Mouse (Mus musculus) liver, embryonic 16.5 days (tissue): Measurements from ENCODE around the gene Dhrs11. TPM values are rescaled to one million over a fixed set of nuclear protein-coding genes. Genes with fewer than 3 reads are reported as not detected.
"Not testable (repeated sequence)": the region's sequence is repeated elsewhere in the genome, so short reads cannot be mapped to it uniquely, and the experiment has no call there.

Experiments used
- ATAC-seq: fragments of 200-750 bp; cut with Nextera tagmentation; 2 replicates; pipeline ENCODE4 v1.8.0; 2017; ENCODE audit warnings: low read depth, mild to moderate bottlenecking, moderate number of reproducible peaks, moderate library complexity
- H3K27ac ChIP-seq: fragments of 300-500 bp; sonication (generic); 2 replicates; pipeline ENCODE4 v1.5.1; 2014; ENCODE audit warnings: mild to moderate bottlenecking, low read length
- H3K27me3 ChIP-seq: fragments of 300-500 bp; sonication (generic); 2 replicates; pipeline ENCODE4 v1.6.1; 2014; ENCODE audit warnings: low read depth, low read length, mixed read lengths; ENCODE audit not compliant: control insufficient read depth, insufficient read depth
- H3K36me3 ChIP-seq: fragments of 300-500 bp; sonication (generic); 2 replicates; pipeline ENCODE4 v1.6.1; 2014; ENCODE audit warnings: mild to moderate bottlenecking; ENCODE audit not compliant: control insufficient read depth, insufficient read depth
- H3K4me1 ChIP-seq: fragments of 300-500 bp; sonication (generic); 2 replicates; pipeline ENCODE4 v1.6.1; 2014; ENCODE audit warnings: low read depth, low read length, mixed read lengths; ENCODE audit not compliant: control insufficient read depth
- H3K4me2 ChIP-seq: fragments of 300-500 bp; sonication (generic); 2 replicates; pipeline ENCODE4 v1.6.1; 2014; ENCODE audit warnings: low read depth, low read length, mixed read lengths
- H3K4me3 ChIP-seq: fragments of 300-500 bp; sonication (generic); 2 replicates; pipeline ENCODE4 v1.5.1; 2014; ENCODE audit warnings: low read depth, mild to moderate bottlenecking, low read length
- H3K9ac ChIP-seq: fragments of 300-500 bp; sonication (generic); 2 replicates; pipeline ENCODE4 v1.6.1; 2014; ENCODE audit warnings: low read depth, low read length
- H3K9me3 ChIP-seq: fragments of 300-500 bp; sonication (generic); replicated peaks from 2 replicates; pipeline ENCODE4 v1.6.1; 2016; ENCODE audit warnings: low read length; ENCODE audit not compliant: control insufficient read depth
- WGBS: fragments of 180-500 bp; shearing (Covaris S2); extraction: QIAGEN DNeasy Blood & Tissue Kit; methylation state at CpG from one replicate; pipeline ENCODE4 v1.1.7; 2014; ENCODE audit not compliant: insufficient replicate concordance; 5-methylcytosine and 5-hydroxymethylcytosine counted together
- polyA plus RNA-seq: library from polyadenylated mRNA; unstranded; fragments of >200 nt; fragmentation: Nextera tagmentation; extraction: Ambion mirVana; gene quantifications from 2 replicates; pipeline ENCODE4 v1.2.1, GENCODE M21; 2015

Gene Dhrs11
- 231 and 247 TPM in 2 replicates for polyA plus RNA-seq

- WGBS, result under 1% methylated on average over 62 of the region's 62 CpGs
- peaks cover 41% of the 10 kb centered on the region for H3K36me3 ChIP-seq
- peak; percentile 93 for ATAC-seq
Measured at GRCm38 (mm10) chr11:84828516-84829399, at the start of gene Dhrs11. Dhrs11 (minus strand) TSS chr11:84828994.

GRCm38 (mm10) chr11:84876020-84876419 is 47.2 kb upstream of the Dhrs11 start:
- not testable (repeated sequence) for ATAC-seq
- H3K4me1 ChIP-seq, result peaks cover 26% of the 10 kb centered on the region

More at GRCm38 (mm10) chr11:84828516-84829399, at the start of gene Dhrs11:
- peak within 1 kb of the TSS; percentile 94 for H3K4me2 ChIP-seq
- H3K4me1 ChIP-seq, result peaks cover 27% of the 10 kb centered on the region
- H3K9me3 ChIP-seq, result no peaks in the 10 kb centered on the region
- H3K27me3 ChIP-seq, result no peaks in the 10 kb centered on the region
- H3K9ac ChIP-seq, result peak within 1 kb of the TSS; percentile 95
- H3K4me3 ChIP-seq, result peak within 1 kb of the TSS; percentile 89
- peak within 1 kb of the TSS; percentile 96 for H3K27ac ChIP-seq

GRCm38 (mm10) chr11:84873042-84873833 is 44.4 kb upstream of the Dhrs11 start:
- peak; percentile 44 for ATAC-seq
- Histone ChIP-seq H3K9ac (peak overlapping the region; percentile 60), H3K4me2 (peak overlapping the region; percentile 64), H3K27ac (peak overlapping the region; percentile 97), H3K36me3 (no peaks in the 10 kb centered on the region), H3K9me3 (no peaks in the 10 kb centered on the region), H3K4me1 (peaks cover 13% of the 10 kb centered on the region), H3K4me3 (peak overlapping the region; percentile 31), H3K27me3 (no peaks in the 10 kb centered on the region)
- WGBS, result 25% methylated on average over 1 of the region's 1 CpGs

More at GRCm38 (mm10) chr11:84876020-84876419, 47.2 kb upstream of the Dhrs11 start:
- H3K27ac ChIP-seq, H3K27me3 ChIP-seq, H3K9me3 ChIP-seq, H3K9ac ChIP-seq, H3K36me3 ChIP-seq, H3K4me3 ChIP-seq, H3K4me2 ChIP-seq: not testable (repeated sequence)
- no CpG with 5 or more reads among the region's 1 CpGs for WGBS

DNA sequence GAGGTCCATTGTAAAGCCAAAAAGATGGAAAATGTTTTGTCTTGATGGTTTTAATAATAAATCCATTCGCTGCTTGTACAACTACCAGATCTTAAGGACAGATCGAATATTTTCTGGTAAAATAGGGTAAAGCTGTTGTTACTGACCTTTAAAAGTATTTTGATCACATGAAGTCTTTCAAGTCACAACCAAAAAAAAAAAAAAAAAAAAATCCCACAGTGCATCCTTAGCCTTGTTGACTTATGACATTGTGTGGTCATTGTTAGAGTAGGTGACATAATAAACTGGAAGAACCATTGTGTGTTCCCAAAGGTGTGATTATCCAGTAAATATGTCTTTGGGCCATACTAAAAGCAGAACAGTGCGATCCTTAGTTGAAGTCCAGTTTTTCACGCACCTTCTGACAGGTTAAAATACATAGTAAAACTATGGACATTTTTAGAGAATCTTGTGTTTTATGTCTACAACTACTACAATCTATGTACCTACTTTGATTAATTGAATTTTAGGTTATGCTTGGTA is 42.8 kb upstream of the Dhrs11 start:
- peak overlapping the region; percentile 80 for H3K4me2 ChIP-seq
- H3K27ac ChIP-seq, result peak overlapping the region; percentile 100
- no peaks in the 10 kb centered on the region; the same call in 1 of the 2 replicates for H3K36me3 ChIP-seq
- peak overlapping the region; percentile 86 for H3K4me3 ChIP-seq
- no peak for ATAC-seq
- 41% methylated on average over 4 of the region's 4 CpGs for WGBS
- no peaks in the 10 kb centered on the region for H3K9me3 ChIP-seq
- peaks cover 21% of the 10 kb centered on the region for H3K4me1 ChIP-seq
- H3K9ac ChIP-seq, result peak overlapping the region; percentile 91
- H3K27me3 ChIP-seq, result no peaks in the 10 kb centered on the region

- no peaks in the 10 kb centered on the region; the same call in 1 of the 2 replicates for H3K36me3 ChIP-seq
- WGBS, result 0% methylated on average over 10 of the region's 10 CpGs
- H3K4me3 ChIP-seq, result peak overlapping the region; percentile 86
- peaks cover 25% of the 10 kb centered on the region for H3K4me1 ChIP-seq
- H3K27me3 ChIP-seq, result no peaks in the 10 kb centered on the region
- peak overlapping the region; percentile 100 for H3K27ac ChIP-seq
- peak; percentile 42 for ATAC-seq
- H3K4me2 ChIP-seq, result peak overlapping the region; percentile 80
- peak overlapping the region; percentile 91 for H3K9ac ChIP-seq
- no peaks in the 10 kb centered on the region for H3K9me3 ChIP-seq
Measured at GRCm38 (mm10) chr11:84871046-84871445, 42.3 kb upstream of the Dhrs11 start.

- under 1% methylated on average over 52 of the region's 62 CpGs for WGBS
- peak within 1 kb of the TSS; percentile 80 for H3K4me2 ChIP-seq
Measured at GRCm38 (mm10) chr11:84870337-84871043, 41.7 kb upstream of the Dhrs11 start, which contains the start of gene Ggnbp2. Ggnbp2 (minus strand) TSS chr11:84870817.

DNA sequence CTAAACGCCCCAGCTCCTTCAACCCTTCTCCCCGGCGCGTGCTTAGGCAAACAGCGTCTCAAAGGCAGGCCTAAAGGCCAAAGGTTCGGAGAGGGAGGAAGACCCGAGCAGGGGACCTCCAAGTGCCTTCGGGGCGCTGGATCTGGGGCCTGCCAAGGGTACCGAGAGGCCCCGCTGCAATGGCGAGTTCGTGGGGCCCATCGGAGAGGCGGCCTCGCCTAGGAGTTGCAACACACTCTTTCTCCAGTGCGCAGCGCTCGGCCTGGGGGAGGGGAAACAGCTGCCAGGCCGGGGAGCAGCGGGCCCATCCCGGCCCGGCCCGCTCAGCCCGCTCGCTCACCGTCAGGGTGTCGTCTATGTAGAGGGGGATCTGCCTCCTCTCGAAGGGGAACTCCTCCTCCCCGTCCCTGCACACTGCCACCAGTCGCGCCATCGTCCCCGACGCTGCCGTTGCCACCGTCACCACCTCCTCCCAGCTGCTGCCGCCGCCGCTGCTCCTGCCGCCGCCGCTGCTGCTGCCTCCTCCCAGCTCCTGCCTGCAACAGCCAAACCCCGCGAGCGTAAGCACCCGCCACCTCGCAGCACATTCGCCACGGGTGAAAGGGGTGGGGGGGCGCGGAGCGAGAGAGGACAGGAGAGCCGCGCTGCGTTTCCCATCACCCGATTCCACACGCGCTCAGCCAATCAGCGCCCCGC is 40.9 kb upstream of the Dhrs11 start:
- Histone ChIP-seq H3K27ac (peak overlapping the region; percentile 98), H3K9ac (peak overlapping the region; percentile 91), H3K36me3 (peaks cover 5% of the 10 kb centered on the region; the same call in 1 of the 2 replicates), H3K27me3 (no peaks in the 10 kb centered on the region), H3K9me3 (no peaks in the 10 kb centered on the region), H3K4me2 (peak overlapping the region; percentile 61), H3K4me1 (peaks cover 34% of the 10 kb centered on the region), H3K4me3 (peak overlapping the region; percentile 86)
- under 1% methylated on average over 56 of the region's 61 CpGs for WGBS
- peak; percentile 59 for ATAC-seq

More at GRCm38 (mm10) chr11:84870337-84871043, 41.7 kb upstream of the Dhrs11 start, which contains the start of gene Ggnbp2:
- H3K36me3 ChIP-seq, result peaks cover under 1% of the 10 kb centered on the region; the same call in 1 of the 2 replicates
- ATAC-seq, result peak; percentile 79
- no peaks in the 10 kb centered on the region for H3K27me3 ChIP-seq
- no peaks in the 10 kb centered on the region for H3K9me3 ChIP-seq
- H3K4me1 ChIP-seq, result peaks cover 27% of the 10 kb centered on the region
- H3K9ac ChIP-seq, result peak within 1 kb of the TSS; percentile 91
- H3K27ac ChIP-seq, result peak within 1 kb of the TSS; percentile 100
- H3K4me3 ChIP-seq, result peak within 1 kb of the TSS; percentile 86
